Mouse (Mus musculus) frontal cortex, postnatal 14 days (tissue): ENCODE results near the gene Srcin1.

Experiments used
- DNase-seq, 2 experiments: peaks; one replicate each; pipeline ENCODE4 v3.0.0; 2022; ENCODE audit warnings: low spot score in 2 of 2

The Srcin1 gene

DNA sequence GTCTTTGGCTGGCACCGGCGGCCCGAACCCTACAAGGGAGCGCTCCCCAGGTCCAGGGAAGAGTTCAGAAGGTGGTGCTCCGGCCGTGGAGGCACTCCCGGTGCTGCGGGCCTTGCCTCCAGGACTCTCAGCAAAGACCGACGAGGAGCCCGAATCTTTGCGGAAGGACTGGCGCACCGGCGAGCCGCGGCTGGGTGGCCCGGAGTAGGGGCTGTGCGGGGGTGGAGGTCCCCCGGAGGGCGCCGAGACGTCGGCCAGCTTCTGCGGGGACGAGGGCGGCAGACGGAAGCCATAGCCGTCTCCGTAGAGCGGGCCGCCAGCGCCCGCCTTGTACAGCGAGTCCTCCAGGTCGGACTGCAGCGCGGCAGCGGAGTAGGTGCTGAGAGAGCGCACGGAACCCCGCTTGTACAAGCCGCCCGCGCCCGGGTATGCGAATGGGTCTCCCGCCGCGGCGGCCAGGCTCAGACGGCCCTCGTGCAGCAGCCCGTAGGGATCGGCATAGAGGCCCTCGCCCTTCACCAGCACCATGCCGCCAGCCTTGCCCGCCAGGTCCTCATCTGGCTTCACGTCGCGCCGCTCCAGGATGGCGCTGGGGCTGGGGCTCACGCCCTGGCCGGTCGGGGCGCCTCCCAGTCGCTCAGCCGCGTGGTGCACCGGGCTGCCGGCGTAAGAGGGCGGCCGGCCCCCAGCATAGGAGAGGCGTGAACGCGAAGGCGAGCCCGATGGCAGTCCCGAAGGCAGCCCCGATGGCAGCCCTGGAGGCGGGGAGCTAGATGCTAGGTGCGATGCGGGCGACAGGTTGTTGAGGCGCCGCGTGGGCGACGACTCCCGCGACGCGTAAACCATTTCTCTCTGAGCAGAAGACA is 41.3 kb downstream of the Srcin1 start:
- no peak for DNase-seq

DNA sequence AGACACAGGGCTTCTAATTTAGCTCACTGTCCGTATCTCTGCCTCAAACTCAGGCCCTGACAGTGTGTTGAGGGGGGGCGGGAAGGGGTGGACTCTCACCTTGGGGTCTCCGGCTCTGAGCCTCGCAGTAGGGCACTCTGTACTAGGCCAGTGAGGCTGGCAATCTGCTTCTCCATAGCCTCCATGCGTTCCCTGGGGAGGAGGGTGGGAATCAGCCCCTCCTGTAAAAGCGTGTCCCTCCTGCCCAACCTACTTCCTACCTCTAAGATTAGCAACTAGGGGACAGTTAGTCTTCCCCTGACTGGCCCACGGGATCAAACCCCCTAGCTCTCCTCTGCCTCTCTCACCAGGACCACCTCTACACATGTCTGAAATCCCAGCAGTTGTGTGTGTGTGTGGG is 42.3 kb downstream of the Srcin1 start:
- DNase-seq: no peak

DNA sequence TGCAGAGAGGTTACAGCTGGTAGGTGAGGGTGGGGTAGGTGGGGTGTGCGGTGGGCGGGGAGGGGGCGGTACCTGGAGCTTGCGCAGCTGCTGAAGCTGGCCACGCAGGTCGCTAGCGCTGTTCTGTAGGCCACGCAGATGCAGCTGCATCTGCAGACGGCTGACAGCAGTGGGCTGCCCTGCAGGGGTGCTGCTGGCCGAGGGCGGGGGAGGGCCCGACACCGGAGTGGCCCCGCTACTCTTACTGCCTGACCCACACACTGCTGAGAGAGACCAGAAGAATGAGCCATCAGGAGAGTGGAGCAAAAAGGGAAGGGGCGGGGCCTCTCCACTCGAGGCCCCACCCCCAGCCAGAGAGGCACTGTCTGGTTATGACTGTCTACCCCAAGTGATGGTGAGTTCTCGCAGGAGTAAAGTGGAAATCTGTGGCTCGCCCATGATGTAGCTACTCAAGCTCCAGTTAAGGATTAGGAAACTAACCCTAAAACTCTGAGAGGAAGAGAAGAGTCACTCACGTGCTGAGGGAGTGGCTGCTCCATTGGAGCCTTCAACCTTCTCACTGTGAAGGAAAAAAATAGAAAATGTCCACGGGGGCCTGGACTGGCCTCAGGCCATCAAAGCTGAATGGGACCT is 42.9 kb downstream of the Srcin1 start:
- no peak for DNase-seq

DNA sequence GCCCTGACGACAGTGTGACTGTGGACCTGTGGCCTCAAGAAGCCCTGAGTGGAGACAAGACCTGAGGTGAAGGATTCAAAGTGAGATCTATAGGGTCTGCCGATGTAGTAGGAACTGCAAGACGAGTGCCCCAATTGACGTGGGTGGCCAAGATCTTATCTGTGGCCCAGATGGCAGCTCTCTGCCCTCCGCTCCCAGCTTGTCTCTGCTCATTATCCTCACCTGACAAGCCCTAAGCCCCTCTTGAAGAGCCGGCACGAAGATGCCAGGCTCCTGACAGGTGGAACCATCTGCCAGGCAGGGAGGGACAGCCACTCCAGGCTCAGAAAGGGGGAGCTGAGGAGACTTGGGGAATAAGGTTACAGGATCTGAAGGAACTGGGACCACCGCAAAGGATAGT is 43.6 kb downstream of the Srcin1 start:
- no peak for DNase-seq

DNA sequence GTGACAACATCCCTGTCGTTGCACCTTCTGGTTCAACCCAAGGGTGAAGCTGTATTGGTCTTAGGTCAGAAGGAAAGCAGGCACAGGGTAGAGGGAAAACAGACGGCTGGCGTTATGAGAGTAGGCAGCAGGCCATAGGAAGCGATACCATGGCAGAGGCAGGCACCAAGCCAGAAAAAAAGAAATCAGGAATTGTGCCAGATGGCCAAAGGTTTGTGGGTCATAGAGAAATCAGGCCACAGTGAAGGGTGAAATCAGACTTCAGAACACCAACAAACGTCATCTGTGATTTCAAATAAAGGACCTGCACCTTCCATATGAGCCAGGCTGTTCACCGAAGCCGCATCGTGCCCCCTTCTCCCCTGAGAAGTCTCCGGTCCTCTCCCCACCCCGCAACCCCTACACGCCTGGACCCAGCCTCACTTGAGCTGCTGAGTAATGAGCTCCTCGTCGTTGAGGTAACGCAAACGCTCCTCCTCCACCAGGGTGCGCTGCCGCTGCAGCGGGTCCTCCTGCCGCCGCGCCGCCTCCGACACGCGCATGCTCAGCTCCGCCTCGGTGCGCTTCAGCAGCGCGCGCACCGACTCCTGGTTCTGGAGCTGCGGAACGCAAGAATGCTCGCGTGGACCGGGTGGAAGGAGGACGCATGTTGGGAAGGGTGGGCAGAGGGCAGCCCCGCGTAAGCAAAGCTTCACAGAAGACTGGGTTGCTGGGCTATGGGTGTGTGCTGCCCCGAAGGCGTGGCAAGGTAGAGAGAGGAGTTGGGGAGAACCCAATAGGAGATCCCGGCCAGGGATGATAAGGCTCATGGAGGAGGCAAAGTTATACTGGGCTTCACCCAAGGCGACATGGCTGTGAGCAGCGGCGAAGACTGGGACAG is 44.4 kb downstream of the Srcin1 start:
- DNase-seq: peak; percentile 76 to 83

DNA sequence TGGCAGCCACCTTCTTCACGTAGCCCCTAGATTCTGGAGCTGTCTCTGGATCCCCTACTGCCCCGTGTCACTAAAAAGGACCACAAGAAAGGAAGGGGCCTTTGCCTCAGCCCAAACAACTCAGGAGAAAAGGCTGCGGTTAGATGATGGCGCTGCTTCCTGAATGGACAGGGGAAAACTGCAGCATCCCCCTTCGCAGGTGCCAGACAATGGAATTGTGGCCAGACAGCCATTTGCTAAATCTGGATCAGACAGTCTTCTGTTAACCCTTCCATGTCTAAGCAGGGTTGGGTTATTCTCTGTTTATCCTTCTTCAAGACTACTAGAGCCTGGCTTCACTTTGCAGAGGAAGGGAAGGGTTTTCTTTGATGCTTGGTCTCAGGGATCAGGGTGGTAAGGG is 45.0 kb downstream of the Srcin1 start:
- DNase-seq: no peak

DNA sequence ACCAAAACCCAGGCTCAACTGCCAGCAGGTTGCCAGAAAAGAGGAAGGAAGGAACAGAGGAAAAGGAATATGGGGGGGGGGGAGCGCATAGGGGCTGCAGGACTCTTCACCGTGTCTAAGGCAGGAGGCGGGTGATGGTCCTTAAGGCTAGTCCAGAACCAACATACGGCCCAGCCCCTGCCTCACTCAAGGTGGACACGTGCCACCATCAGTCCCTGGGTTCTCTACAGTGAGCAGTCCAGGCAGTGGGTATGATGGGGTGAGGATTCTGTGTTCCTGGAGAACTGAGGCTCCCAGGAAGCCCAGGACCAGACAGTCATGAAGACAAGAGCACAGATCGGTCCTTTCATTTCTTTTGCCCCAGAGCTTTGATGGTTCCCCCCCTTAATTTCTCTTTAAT is 45.9 kb downstream of the Srcin1 start:
- no peak for DNase-seq

DNA sequence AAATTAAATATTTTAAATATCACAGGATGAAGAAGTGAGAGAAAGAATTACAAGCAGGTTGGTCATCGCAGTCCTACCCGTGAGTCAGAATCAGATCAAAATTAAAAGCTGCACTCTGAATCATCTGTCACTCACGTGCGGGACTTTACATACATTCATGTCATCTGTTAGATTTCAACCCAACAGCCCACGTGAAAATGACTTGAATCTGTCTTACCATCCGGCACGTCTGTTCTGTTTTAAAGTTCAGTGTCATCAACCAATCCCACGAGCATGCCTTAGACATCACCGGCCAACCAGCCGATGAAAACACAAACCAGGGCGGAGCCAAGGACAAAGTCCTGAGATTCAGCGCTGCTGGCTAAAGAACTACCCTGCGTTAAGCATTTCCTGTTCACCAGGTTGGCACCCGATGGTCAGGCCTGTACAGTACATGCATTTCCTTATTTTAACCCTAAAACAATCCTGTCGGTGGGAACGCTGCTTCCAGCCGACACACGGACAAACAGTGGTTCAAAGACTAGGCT is 47.6 kb downstream of the Srcin1 start:
- DNase-seq: no peak

DNA sequence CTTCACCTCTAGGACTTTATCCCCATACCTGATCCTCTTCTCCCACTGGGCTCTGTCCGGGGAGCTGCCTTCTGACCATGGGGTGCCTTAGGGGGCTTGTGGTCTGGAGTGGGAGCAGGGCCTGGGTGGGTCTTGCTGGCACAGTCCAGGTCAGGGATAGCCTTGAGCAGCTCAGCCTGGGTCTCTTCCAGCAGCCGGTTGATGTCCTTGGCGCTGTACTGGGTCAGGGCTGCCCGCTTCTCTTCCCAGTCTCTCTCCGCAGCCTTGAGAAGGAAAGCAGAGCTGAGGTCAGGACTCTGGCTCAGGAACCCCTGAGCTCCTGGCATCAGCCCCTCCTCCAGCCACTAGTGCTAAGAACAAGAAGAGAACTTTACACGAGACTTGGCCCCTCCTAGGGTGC is 50.7 kb downstream of the Srcin1 start:
- DNase-seq: no peak

DNA sequence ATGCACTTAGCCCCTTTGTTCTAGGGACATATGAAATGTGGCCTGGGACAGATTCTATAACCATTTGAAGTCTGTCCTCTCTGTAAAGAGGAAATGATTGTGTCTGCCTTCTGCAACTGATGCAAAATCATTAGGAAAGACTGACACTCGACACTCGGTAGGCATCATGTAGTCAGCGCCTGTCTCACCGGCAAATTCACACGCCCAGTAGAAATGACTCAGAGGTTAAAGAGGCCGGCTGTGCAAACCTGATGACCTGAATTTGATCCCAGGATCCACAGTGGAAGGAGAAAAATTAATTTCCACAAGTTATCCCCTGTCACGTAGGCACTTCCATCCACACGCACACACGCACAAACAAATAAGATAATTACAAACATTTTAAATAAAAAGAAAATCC is 51.7 kb downstream of the Srcin1 start:
- no peak for DNase-seq

DNA sequence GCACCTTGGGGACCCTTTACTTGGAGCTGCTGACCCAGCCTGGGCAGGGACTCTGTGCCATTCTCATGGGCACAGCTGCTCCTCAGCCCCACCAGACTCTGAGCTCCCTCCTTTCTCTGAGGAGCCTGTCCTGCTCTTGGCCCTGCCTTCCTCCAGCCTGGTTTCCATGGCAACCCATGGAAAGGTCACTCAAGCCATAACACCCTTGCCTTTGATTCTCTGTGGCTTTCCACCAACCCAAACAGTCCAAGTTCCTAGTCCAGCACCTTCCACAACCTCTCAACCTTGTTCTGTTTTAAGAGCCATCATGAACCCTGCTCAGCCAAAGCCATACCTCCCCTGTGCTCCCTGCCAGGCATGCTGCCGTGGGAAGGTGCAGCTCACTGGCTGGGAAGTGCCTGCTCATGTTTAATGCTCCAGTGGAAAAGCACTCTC is 52.1 kb downstream of the Srcin1 start:
- no peak for DNase-seq

DNA sequence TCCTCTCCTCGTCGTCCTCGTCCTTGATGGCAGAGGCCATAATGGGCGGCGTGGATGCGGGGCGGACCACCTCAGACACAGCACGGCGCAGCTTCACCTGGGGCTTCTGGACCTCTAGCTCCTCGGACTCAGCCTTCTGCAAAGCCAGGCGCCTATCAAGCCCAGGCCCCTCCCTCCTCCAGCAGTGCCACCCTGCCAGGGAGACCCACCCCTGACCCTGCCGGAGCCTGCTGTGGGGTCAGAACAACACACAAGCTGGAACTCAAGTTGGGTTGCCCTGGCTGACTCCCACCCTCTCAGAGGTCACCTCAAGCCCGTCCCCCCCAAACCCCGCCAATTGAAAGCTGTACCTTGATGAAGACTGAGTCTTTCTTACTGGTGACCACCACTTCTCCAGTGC is 52.9 kb downstream of the Srcin1 start:
- DNase-seq: no peak

DNA sequence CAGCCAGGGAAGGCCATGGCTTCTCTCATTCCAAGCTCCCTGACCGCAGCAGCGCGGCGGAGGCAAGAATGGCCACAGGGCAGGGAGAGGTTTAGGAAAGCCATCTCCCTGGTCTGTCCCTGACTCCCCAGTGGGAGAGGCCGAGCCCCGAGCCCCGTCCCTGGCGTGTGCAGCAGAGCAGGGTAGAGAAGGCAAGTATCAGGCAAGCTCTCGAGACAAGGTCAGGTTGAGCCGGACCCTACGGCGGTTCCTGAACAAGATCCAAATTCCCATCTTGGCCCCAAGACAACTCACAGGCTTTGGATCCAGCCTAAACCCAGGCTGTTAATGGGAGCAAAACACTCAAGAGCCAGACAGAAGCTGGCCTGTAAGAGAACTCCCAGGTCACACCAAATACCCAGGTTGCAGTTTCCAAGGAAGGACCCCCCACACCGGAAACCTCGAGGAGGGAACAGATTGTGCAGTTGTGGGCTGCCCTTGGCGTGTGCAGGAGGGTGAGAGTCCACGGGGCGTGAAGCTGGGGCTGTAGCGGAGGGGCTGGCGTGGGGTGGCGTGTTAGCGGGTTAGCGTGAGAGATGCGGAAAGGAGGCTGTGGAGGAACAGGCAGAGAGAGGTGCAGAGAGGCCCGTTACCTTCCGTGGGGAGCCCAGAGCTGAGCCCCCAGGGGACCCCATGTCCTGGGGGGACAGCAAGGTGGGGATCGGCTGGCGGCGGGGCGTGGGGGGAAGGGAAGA is 54.1 kb downstream of the Srcin1 start:
- no peak for DNase-seq

DNA sequence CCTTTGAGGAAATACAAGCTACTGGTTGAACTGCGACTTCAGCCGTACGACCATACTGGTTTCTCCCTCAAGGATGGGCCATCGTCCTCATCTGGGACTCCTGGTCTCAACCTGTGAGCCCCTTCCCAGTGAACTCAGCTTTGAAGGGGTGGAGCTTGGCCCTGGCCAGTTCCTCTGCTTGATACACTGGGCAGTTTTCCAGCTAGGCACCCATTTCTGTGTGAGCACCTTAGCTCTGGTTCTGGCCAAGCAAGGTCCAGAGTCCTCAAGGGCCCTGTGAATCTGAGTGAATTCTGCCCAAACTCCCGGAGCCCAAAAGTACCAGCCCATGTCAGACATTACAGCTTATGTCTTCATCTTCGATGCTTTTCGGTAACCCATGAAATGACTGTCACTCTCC is 55.4 kb downstream of the Srcin1 start:
- no peak for DNase-seq

DNA sequence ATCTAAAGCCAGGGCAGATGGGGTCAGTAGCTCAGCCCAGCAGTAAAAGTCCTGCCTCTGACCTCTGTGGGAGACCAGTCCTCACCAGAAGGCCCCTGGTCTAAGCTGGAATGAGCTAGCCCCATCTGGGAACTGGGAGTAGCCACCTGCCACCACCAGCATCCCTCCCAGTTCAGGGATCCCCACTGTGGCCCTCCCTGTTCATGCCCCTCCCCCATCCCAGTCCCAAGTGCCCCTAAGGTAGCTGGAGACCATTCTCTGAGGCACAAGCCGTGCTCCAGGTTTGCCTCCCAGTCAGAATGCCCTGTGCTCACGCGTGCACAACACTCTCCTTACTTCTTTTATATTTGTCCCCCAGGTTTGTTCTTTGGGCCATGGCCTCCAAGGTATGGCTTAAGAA is 62.9 kb downstream of the Srcin1 start:
- DNase-seq: no peak

DNA sequence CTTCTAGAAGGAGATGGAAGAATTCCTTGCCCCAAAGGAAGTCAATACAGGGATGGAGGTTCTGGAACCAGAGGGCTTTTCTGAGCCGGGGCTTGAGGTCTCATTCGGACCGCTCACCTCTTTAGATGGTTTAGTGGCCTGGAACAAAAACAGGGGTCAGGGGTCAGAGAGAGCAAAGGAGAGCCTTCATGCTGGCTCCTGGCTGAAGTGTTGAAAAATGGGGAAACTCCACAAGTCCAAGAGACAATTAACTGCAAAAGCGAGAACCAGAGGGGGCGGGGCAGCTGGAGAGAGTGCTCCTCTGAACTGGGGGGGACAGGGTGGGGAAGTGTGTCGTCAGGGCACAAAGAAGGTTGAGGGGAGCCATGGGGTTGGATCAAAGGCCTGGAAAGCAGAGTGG is 63.5 kb downstream of the Srcin1 start:
- DNase-seq: no peak

DNA sequence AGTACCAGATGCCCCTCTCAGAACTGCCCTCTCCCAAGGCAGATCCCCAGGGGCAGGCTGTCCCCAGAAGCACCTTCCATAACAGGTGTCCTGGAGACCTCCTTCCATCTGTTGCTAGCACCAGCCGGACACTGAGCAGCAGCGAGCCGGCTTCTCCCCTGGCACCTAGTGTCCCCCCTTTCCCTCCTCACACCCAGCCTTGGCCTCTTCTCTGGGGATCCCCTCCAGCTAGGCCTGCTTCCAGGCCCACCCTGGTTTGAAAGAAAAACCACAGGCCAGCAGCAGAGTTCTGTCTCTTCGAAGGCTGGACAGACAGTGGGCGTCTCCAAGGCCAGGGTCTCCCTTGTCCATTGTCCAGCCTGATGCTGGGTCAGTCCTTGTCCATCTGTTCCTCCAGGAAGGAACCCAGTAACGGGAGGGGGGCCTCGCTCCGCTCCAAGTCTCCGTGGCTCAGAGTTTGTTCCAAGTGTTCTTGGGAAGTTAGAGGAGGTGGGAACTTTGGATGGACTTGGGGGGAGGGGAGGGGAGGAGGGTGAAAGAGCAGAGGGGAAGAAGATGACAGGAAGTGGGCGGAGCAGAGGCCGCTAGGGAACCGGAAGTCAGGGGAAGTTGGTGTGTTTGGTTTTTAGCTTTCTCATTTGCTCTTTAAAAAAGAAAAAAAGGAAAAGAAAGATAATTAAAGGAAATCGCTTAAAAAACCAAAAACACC is 64.2 kb downstream of the Srcin1 start:
- DNase-seq: no peak

DNA sequence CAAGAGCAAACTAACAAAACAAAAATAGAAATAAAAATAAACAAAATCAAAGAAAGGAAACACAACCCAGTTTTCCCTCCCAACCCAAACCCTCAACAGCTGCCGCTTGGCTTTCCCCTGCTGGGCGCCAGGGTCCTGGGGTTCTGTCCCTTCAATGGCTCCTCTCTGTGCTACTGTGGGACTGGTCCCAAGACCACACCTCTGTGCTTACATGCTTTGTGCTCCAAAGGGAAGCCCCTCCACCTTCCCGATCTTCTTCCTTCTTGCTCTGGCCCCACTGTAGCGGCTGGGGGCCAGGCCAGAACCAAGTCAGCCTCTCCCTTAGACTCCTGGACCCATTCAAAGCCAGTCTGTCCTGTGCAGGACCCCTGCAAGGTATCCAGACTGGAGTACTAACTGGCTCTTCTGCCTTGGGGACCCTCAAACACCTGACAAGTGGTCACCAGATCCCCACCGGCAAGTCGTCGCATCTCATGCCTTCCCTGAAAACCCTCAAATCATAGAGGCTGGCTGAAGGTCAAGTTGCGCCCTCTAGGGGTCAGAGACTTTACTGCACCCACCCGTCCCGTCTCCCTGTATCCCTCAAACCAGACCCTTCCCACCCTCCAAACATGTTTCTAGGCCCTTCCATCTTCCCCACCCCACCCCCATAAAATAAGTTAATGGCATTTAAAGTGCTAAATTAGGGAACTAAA is 64.9 kb downstream of the Srcin1 start:
- no peak for DNase-seq

DNA sequence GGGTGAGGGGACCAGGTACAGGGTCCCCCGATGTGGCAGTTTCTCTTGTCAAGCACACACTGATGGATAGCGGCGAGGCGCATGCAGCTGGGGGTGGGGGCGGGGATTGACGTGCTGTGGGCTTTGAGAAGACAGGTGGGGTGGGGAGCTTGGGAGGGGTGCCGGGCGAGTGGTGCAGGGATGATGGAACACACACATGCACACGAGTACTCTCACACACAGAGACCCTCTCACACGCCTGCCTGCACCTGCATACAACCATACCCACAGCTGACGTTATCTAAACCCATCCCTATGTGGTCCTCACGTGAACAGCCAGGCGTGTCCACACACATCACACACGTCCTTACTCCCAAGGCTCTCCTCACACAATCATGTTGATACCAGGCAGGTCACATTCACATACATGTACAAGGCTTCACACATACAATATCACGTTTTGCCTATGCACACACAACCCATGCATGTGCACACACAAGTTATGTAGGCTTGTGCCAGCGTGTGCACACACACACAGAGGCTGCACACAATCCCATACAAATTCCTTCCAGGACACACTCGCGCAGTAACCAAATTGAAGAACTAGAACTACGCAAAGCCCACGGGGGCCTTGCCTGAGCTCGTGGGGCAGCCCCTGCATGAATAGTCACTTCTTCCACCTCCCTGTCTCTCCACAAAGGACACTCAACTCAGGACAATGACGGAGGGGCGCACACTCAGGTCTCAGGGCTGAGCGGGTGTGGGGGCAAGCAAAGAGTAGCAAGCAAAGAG is 66.1 kb downstream of the Srcin1 start:
- DNase-seq: no peak

DNA sequence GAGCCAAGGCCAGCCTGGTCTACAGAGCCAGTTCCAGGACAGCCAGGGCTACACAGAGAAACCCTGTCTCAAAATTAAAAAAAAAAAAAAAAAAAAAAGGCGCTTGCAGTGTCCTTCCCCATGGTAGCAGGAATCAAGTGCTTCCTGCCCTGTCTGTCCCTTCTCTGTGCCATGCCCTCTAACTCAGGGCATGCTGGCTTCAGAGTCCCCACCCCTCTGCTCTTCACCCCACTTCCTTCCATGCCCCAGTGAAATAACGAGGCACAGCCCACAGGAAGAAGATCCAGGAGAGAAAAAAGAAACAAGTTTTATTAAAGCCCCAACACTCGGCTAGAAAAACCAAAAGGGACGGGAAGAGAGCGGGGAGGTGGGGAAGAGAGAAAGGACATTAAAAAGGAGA is 66.9 kb downstream of the Srcin1 start:
- no peak for DNase-seq
